Mouse (Mus musculus): ENCODE measurements around the gene Mapk8ip2. TPM values are rescaled to one million over a fixed set of nuclear protein-coding genes. Genes with fewer than 3 reads are reported as not detected.
A peak's percentile ranks its signal among the peaks of the same experiment; 100 is the strongest.

Mapk8ip2 gene
- polyA plus RNA-seq, 1 experiment: not detected

GRCm38 (mm10) chr15:89478622-89479021 is 24.9 kb downstream of the Mapk8ip2 start:
- 60% methylated on average over 3 of the region's 3 CpGs for WGBS
- no peak for TF ChIP-seq CTCF (IDR thresholded peaks at IDR 0.05; ENCODE audit: control insufficient read depth, insufficient read depth, low read length)
- TF ChIP-seq POLR2A (IDR thresholded peaks at IDR 0.05; ENCODE audit: borderline replicate concordance, control insufficient read depth, low read depth, low read length): no peak
- H3K4me1 ChIP-seq (ENCODE audit: control insufficient read depth, insufficient read depth, low read length): peaks cover 2% of the 10 kb centered on the region; the same call in 1 of the 2 replicates
- H3K4me3 ChIP-seq (replicated peaks; ENCODE audit: control insufficient read depth, low read depth, low read length): no peak overlapping the region
- H3K27ac ChIP-seq (ENCODE audit: control insufficient read depth, insufficient read depth, low read depth, low read length, poor library complexity): no peak overlapping the region

GRCm38 (mm10) chr15:89480584-89480983 is 26.9 kb downstream of the Mapk8ip2 start:
- H3K27ac ChIP-seq (ENCODE audit: control insufficient read depth, insufficient read depth, low read depth, low read length, poor library complexity): no peak overlapping the region
- H3K4me1 ChIP-seq (ENCODE audit: control insufficient read depth, insufficient read depth, low read length): peaks cover 2% of the 10 kb centered on the region; the same call in 1 of the 2 replicates
- H3K4me3 ChIP-seq (replicated peaks; ENCODE audit: control insufficient read depth, low read depth, low read length): no peak overlapping the region
- WGBS: 86% methylated on average over 8 of the region's 8 CpGs
- TF ChIP-seq CTCF (IDR thresholded peaks at IDR 0.05; ENCODE audit: control insufficient read depth, insufficient read depth, low read length) (no peak), POLR2A (IDR thresholded peaks at IDR 0.05; ENCODE audit: borderline replicate concordance, control insufficient read depth, low read depth, low read length) (no peak)

- no peak for TF ChIP-seq CTCF (IDR thresholded peaks at IDR 0.05; ENCODE audit: control insufficient read depth, insufficient read depth, low read length)
- TF ChIP-seq POLR2A (IDR thresholded peaks at IDR 0.05; ENCODE audit: borderline replicate concordance, control insufficient read depth, low read depth, low read length): no peak
- 77% methylated on average over 12 of the region's 12 CpGs for WGBS
- Histone ChIP-seq H3K4me3 (replicated peaks; ENCODE audit: control insufficient read depth, low read depth, low read length) (no peak overlapping the region), H3K27ac (ENCODE audit: control insufficient read depth, insufficient read depth, low read depth, low read length, poor library complexity) (no peak overlapping the region), H3K4me1 (ENCODE audit: control insufficient read depth, insufficient read depth, low read length) (no peaks in the 10 kb centered on the region)
Measured at GRCm38 (mm10) chr15:89488182-89488581, 34.5 kb downstream of the Mapk8ip2 start.

- Histone ChIP-seq H3K4me1 (ENCODE audit: control insufficient read depth, insufficient read depth, low read length) (no peaks in the 10 kb centered on the region), H3K4me3 (replicated peaks; ENCODE audit: control insufficient read depth, low read depth, low read length) (no peak overlapping the region), H3K27ac (ENCODE audit: control insufficient read depth, insufficient read depth, low read depth, low read length, poor library complexity) (no peak overlapping the region)
- TF ChIP-seq POLR2A (IDR thresholded peaks at IDR 0.05; ENCODE audit: borderline replicate concordance, control insufficient read depth, low read depth, low read length) (no peak), CTCF (IDR thresholded peaks at IDR 0.05; ENCODE audit: control insufficient read depth, insufficient read depth, low read length) (no peak)
- 68% methylated on average over 14 of the region's 14 CpGs for WGBS
Measured at GRCm38 (mm10) chr15:89488611-89489117, 35.0 kb downstream of the Mapk8ip2 start.

GRCm38 (mm10) chr15:89494970-89495369 is 41.3 kb downstream of the Mapk8ip2 start:
- no peaks in the 10 kb centered on the region for H3K4me1 ChIP-seq (ENCODE audit: control insufficient read depth, insufficient read depth, low read length)
- no peak overlapping the region for H3K4me3 ChIP-seq (replicated peaks; ENCODE audit: control insufficient read depth, low read depth, low read length)
- WGBS: 68% methylated on average over 4 of the region's 4 CpGs
- no peak overlapping the region for H3K27ac ChIP-seq (ENCODE audit: control insufficient read depth, insufficient read depth, low read depth, low read length, poor library complexity)
- TF ChIP-seq CTCF (IDR thresholded peaks at IDR 0.05; ENCODE audit: control insufficient read depth, insufficient read depth, low read length) (peak; percentile 45), POLR2A (IDR thresholded peaks at IDR 0.05; ENCODE audit: borderline replicate concordance, control insufficient read depth, low read depth, low read length) (no peak)

- H3K4me1 ChIP-seq (ENCODE audit: control insufficient read depth, insufficient read depth, low read length): no peaks in the 10 kb centered on the region
- WGBS: 60% methylated on average over 4 of the region's 4 CpGs
- H3K27ac ChIP-seq (ENCODE audit: control insufficient read depth, insufficient read depth, low read depth, low read length, poor library complexity): no peak overlapping the region
- no peak overlapping the region for H3K4me3 ChIP-seq (replicated peaks; ENCODE audit: control insufficient read depth, low read depth, low read length)
- no peak for TF ChIP-seq POLR2A (IDR thresholded peaks at IDR 0.05; ENCODE audit: borderline replicate concordance, control insufficient read depth, low read depth, low read length)
- no peak for TF ChIP-seq CTCF (IDR thresholded peaks at IDR 0.05; ENCODE audit: control insufficient read depth, insufficient read depth, low read length)
Measured at GRCm38 (mm10) chr15:89496131-89496530, 42.4 kb downstream of the Mapk8ip2 start.

- 42% methylated on average over 2 of the region's 2 CpGs for WGBS
- no peak for TF ChIP-seq POLR2A (IDR thresholded peaks at IDR 0.05; ENCODE audit: borderline replicate concordance, control insufficient read depth, low read depth, low read length)
- no peak for TF ChIP-seq CTCF (IDR thresholded peaks at IDR 0.05; ENCODE audit: control insufficient read depth, insufficient read depth, low read length)
- H3K4me1 ChIP-seq (ENCODE audit: control insufficient read depth, insufficient read depth, low read length): no peaks in the 10 kb centered on the region
- no peak overlapping the region for H3K27ac ChIP-seq (ENCODE audit: control insufficient read depth, insufficient read depth, low read depth, low read length, poor library complexity)
- no peak overlapping the region for H3K4me3 ChIP-seq (replicated peaks; ENCODE audit: control insufficient read depth, low read depth, low read length)
Measured at GRCm38 (mm10) chr15:89496841-89497240, 43.1 kb downstream of the Mapk8ip2 start.

- TF ChIP-seq POLR2A (IDR thresholded peaks at IDR 0.05; ENCODE audit: borderline replicate concordance, control insufficient read depth, low read depth, low read length) (no peak), CTCF (IDR thresholded peaks at IDR 0.05; ENCODE audit: control insufficient read depth, insufficient read depth, low read length) (no peak)
- Histone ChIP-seq H3K4me1 (ENCODE audit: control insufficient read depth, insufficient read depth, low read length) (no peaks in the 10 kb centered on the region), H3K27ac (ENCODE audit: control insufficient read depth, insufficient read depth, low read depth, low read length, poor library complexity) (no peak overlapping the region), H3K4me3 (replicated peaks; ENCODE audit: control insufficient read depth, low read depth, low read length) (no peak overlapping the region)
- WGBS: 5% methylated on average over 4 of the region's 4 CpGs
Measured at GRCm38 (mm10) chr15:89497391-89498048, 43.8 kb downstream of the Mapk8ip2 start.

Measured in bone marrow, adult 2 months (tissue).